ENCODE assay signal across 9 mouse cellular contexts in the genomic region with DNA sequence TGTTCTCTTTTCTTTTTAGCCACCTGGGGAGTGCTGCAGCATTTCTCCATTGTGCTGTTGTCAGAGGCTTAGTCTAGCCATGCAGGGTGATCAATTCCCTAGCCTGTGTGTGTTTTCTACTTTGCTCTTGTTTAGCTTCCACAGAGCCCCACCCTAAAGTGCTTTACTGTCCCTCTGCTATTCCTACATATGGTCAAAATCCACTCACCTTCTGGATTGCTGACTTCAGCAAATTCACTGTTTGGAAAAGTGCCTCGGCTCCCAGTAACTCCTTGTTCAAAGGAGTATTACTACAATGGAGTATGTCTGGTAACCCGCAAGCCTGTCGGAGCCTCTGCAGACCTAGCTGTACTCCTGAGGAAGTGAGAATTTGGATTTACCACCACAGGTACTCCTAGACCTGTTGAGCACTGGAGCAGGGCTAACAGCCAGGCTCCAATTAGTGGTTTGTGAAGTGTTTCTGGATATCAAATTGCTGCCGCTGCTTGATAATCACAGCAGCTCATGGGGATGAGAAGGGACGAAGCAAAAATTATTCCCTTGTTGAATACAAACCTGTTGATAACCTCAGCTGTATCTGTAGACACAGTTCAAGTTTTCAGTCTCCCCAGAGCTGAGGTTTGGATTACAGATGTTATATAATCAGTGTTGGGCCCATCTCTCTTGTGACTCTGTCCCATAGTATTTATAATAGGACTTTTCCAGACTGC. TPM values are rescaled to one million over a fixed set of nuclear protein-coding genes. Genes with fewer than 3 reads are reported as not detected.
DNase-seq lines count a peak whose midpoint lies in the region; ATAC-seq and TF ChIP-seq lines count a peak whose summit lies in the region.
"Had no signal": no experiment of that assay in that cellular context is flagged by ENCODE, and none has a peak within 500 bp of the region (broad histone marks: within the 10 kb centered on the region; RNA-seq: fewer than 3 reads in every experiment).

No protein-coding gene starts in this region.

- WGBS in limb, embryonic 12.5 days, result 57% methylated on average over 5 of the region's 5 CpGs
- WGBS in limb, embryonic 10.5 days, result 79% methylated on average over 5 of the region's 5 CpGs
- 44% methylated on average over 5 of the region's 5 CpGs for WGBS in embryonic facial prominence, embryonic 15.5 days
- 40% methylated on average over 5 of the region's 5 CpGs for WGBS in lung, adult 2 months
- 29% methylated on average over 5 of the region's 5 CpGs for WGBS in small intestine, adult 2 months

- peaks cover 12% of the 10 kb centered on the region for H3K4me1 ChIP-seq in limb, embryonic 12.5 days (replicated peaks)
- H3K4me1 ChIP-seq in limb, embryonic 10.5 days, result peaks cover 12% of the 10 kb centered on the region
- peaks cover 7% of the 10 kb centered on the region; the same call in 1 of the 2 replicates for H3K4me1 ChIP-seq in embryonic facial prominence, embryonic 15.5 days
- H3K4me1 ChIP-seq in lung, adult 2 months (ENCODE audit: control insufficient read depth, insufficient read depth, low read length), result no peaks in the 10 kb centered on the region
- no peaks in the 10 kb centered on the region; the same call in 1 of the 2 replicates for H3K4me1 ChIP-seq in small intestine, adult 2 months (ENCODE audit: control insufficient read depth, insufficient read depth, insufficient read length, low read length)

- H3K4me2 ChIP-seq in limb, embryonic 12.5 days, result peak overlapping the region; percentile 87
- peak overlapping the region; percentile 85; the same call in 1 of the 2 replicates for H3K4me2 ChIP-seq in embryonic facial prominence, embryonic 15.5 days (replicated peaks)

- ATAC-seq in limb, embryonic 12.5 days (ENCODE audit: insufficient number of reproducible peaks, insufficient read depth, low FRiP score, low TSS enrichment, low read depth), result no peak
- ATAC-seq in embryonic facial prominence, embryonic 15.5 days (ENCODE audit: insufficient number of reproducible peaks, low FRiP score, low TSS enrichment, low read depth), result no peak
- ATAC-seq in cerebellum, adult (ENCODE audit: insufficient number of reproducible peaks, low FRiP score, low TSS enrichment), result no peak

- no peak for TF ChIP-seq CTCF in lung, adult 2 months (IDR thresholded peaks at IDR 0.05; ENCODE audit: insufficient read depth, low read length)
- TF ChIP-seq CTCF in small intestine, adult 2 months (IDR thresholded peaks at IDR 0.05; ENCODE audit: extremely low read depth, insufficient read length, insufficient replicate concordance, low read depth, low read length), result no peak

- no peaks in the 10 kb centered on the region for H3K27me3 ChIP-seq in limb, embryonic 12.5 days
- H3K27me3 ChIP-seq in limb, embryonic 10.5 days (ENCODE audit: low read depth, poor library complexity, severe bottlenecking), result no peaks in the 10 kb centered on the region
- H3K27me3 ChIP-seq in embryonic facial prominence, embryonic 15.5 days, result no peaks in the 10 kb centered on the region
- H3K27me3 ChIP-seq in small intestine, adult 2 months (ENCODE audit: control insufficient read depth, insufficient read depth, low read length), result no peaks in the 10 kb centered on the region

- no peak for DNase-seq in limb, embryonic 10.5 days (ENCODE audit: low spot score)
- DNase-seq in lung, adult 2 months, result peak; percentile 22
- no peak for DNase-seq in left cerebral cortex, adult 11 months (ENCODE audit: low spot score)
- DNase-seq in frontal cortex, postnatal 14 days (ENCODE audit: low spot score in 2 of 2), result no peak
- DNase-seq: thymus, adult 18-20 months had no signal

- H3K36me3 ChIP-seq in limb, embryonic 12.5 days, result no peaks in the 10 kb centered on the region
- no peaks in the 10 kb centered on the region for H3K36me3 ChIP-seq in limb, embryonic 10.5 days
- no peaks in the 10 kb centered on the region for H3K36me3 ChIP-seq in embryonic facial prominence, embryonic 15.5 days
- peaks cover 4% of the 10 kb centered on the region; the same call in 1 of the 2 replicates for H3K36me3 ChIP-seq in small intestine, adult 2 months (ENCODE audit: control insufficient read depth, insufficient read depth, low read length)

- H3K9me3 ChIP-seq in limb, embryonic 12.5 days, result no peaks in the 10 kb centered on the region
- H3K9me3 ChIP-seq in limb, embryonic 10.5 days (replicated peaks), result no peaks in the 10 kb centered on the region
- H3K9me3 ChIP-seq in embryonic facial prominence, embryonic 15.5 days (replicated peaks), result no peaks in the 10 kb centered on the region

- H3K9ac ChIP-seq in limb, embryonic 12.5 days (replicated peaks), result no peak overlapping the region
- no peak overlapping the region for H3K9ac ChIP-seq in embryonic facial prominence, embryonic 15.5 days

- 0 out of 2 replicates have a peak, but pooled peaks have one; percentile 13 for TF ChIP-seq POLR2A in lung, adult 2 months (IDR thresholded peaks at IDR 0.05; ENCODE audit: borderline replicate concordance, extremely low read depth, low read depth, low read length)
- no peak for TF ChIP-seq POLR2A in small intestine, adult 2 months (IDR thresholded peaks at IDR 0.05; ENCODE audit: low read depth, low read length)

- H3K4me3 ChIP-seq in limb, embryonic 12.5 days (replicated peaks), result peak overlapping the region; percentile 80
- H3K4me3 ChIP-seq in limb, embryonic 10.5 days, result no peak overlapping the region
- H3K4me3 ChIP-seq in embryonic facial prominence, embryonic 15.5 days (replicated peaks), result peak overlapping the region; percentile 79; the same call in 1 of the 2 replicates
- peak overlapping the region; percentile 18 for H3K4me3 ChIP-seq in lung, adult 2 months (replicated peaks; ENCODE audit: extremely low read depth, low read depth, low read length)
- no peak overlapping the region for H3K4me3 ChIP-seq in small intestine, adult 2 months (ENCODE audit: low read depth, low read length)

- no peak overlapping the region for H3K27ac ChIP-seq in limb, embryonic 12.5 days
- H3K27ac ChIP-seq in limb, embryonic 10.5 days, result no peak overlapping the region
- H3K27ac ChIP-seq in embryonic facial prominence, embryonic 15.5 days (replicated peaks), result no peak overlapping the region; the same call in 1 of the 2 replicates
- H3K27ac ChIP-seq in small intestine, adult 2 months (ENCODE audit: insufficient read depth, low read depth, low read length), result 0 out of 2 replicates have a peak overlapping the region, but pooled peaks have one; percentile 37

RNA-seq across cellular contexts. Expression of a gene that starts 3.8 kb away (rescaled TPM):
- 88.7 and 98.6 TPM in 2 replicates for polyA plus RNA-seq in limb, embryonic 12.5 days (2016; fragmentation: Nextera tagmentation; extraction: Ambion mirVana)
- 24.6 and 45.4 TPM in 2 replicates for polyA plus RNA-seq in limb, embryonic 10.5 days (2016; fragmentation: Nextera tagmentation; extraction: Ambion mirVana)
- polyA plus RNA-seq in embryonic facial prominence, embryonic 15.5 days (2015; fragmentation: Nextera tagmentation; extraction: Ambion mirVana), result 92.4 and 105 TPM in 2 replicates
- polyA plus RNA-seq in lung, adult 2 months (2012; rRNA removed), result 176 and 282 TPM in 2 replicates
- 56.4 and 143 TPM in 2 replicates for polyA plus RNA-seq in small intestine, adult 2 months (2012; rRNA removed)

Comparison
In these comparisons a context has a peak if more than half of its experiments do, and no peak if none do; other contexts are left out.
1. H3K4me3 ChIP-seq: peak in limb, embryonic 12.5 days (single experiment), embryonic facial prominence, embryonic 15.5 days (single experiment) and lung, adult 2 months (single experiment); none in limb, embryonic 10.5 days (single experiment) and small intestine, adult 2 months (single experiment).